9 mouse cellular contexts compared by ENCODE assay signal in genomic region chr4:133046691-133047352, GRCm38 (mm10). TPM values are rescaled to one million over a fixed set of nuclear protein-coding genes. Genes with fewer than 3 reads are reported as not detected.
DNase-seq lines count a peak whose midpoint lies in the region; ATAC-seq and TF ChIP-seq lines count a peak whose summit lies in the region.
"Had no signal": no experiment of that assay in that cellular context is flagged by ENCODE, and none has a peak within 500 bp of the region (broad histone marks: within the 10 kb centered on the region; RNA-seq: fewer than 3 reads in every experiment).

No protein-coding gene starts in this region.

- H3K36me3 ChIP-seq in lung, embryonic 16.5 days (ENCODE audit: control insufficient read depth, insufficient read depth, low read length) = no peaks in the 10 kb centered on the region
- no peaks in the 10 kb centered on the region for H3K36me3 ChIP-seq in forebrain, embryonic 11.5 days (ENCODE audit: control insufficient read depth, insufficient read depth, low read length)
- no peaks in the 10 kb centered on the region for H3K36me3 ChIP-seq in kidney, embryonic 15.5 days

- peak overlapping the region; percentile 21 for H3K9ac ChIP-seq in lung, embryonic 16.5 days (ENCODE audit: low read length)
- H3K9ac ChIP-seq in forebrain, embryonic 11.5 days (ENCODE audit: low read length) = peak overlapping the region; percentile 39
- 0 out of 2 replicates have a peak overlapping the region, but pooled peaks have one; percentile 7 for H3K9ac ChIP-seq in kidney, embryonic 15.5 days

- H3K4me3 ChIP-seq in lung, embryonic 16.5 days (ENCODE audit: low read length) = no peak overlapping the region
- no peak overlapping the region for H3K4me3 ChIP-seq in forebrain, embryonic 11.5 days (ENCODE audit: low read depth, low read length)
- H3K4me3 ChIP-seq in kidney, embryonic 15.5 days (replicated peaks) = no peak overlapping the region
- H3K4me3 ChIP-seq in olfactory bulb, adult 2 months (ENCODE audit: insufficient read depth, low read depth, low read length) = no peak overlapping the region

- no peak for TF ChIP-seq CTCF in olfactory bulb, adult 2 months (IDR thresholded peaks at IDR 0.05; ENCODE audit: insufficient read depth, low read depth, low read length)

- ATAC-seq in lung, embryonic 16.5 days (ENCODE audit: low read depth) = no peak
- peak; percentile 8; the same call in 1 of the 2 replicates for ATAC-seq in forebrain, embryonic 11.5 days (replicated peaks; ENCODE audit: low FRiP score)
- no peak for ATAC-seq in kidney, embryonic 15.5 days (replicated peaks; ENCODE audit: low FRiP score)

- no peaks in the 10 kb centered on the region for H3K9me3 ChIP-seq in lung, embryonic 16.5 days (ENCODE audit: control insufficient read depth, low read length)
- H3K9me3 ChIP-seq in forebrain, embryonic 11.5 days (ENCODE audit: control insufficient read depth, low read length) = no peaks in the 10 kb centered on the region
- no peaks in the 10 kb centered on the region for H3K9me3 ChIP-seq in kidney, embryonic 15.5 days (replicated peaks)

- H3K27me3 ChIP-seq in lung, embryonic 16.5 days (ENCODE audit: control insufficient read depth, insufficient read depth, low read depth, low read length) = no peaks in the 10 kb centered on the region
- H3K27me3 ChIP-seq in forebrain, embryonic 11.5 days (ENCODE audit: control insufficient read depth, insufficient read depth, low read length) = no peaks in the 10 kb centered on the region
- H3K27me3 ChIP-seq in kidney, embryonic 15.5 days = no peaks in the 10 kb centered on the region

- DNase-seq in lung, postnatal 14 days = no peak
- no peak for DNase-seq in forebrain, embryonic 11.5 days (ENCODE audit: low spot score)
- DNase-seq in thymus, adult 18-20 months = no peak
- no peak for DNase-seq in cerebellum, postnatal 36 days
- DNase-seq in spleen, postnatal 14 days (ENCODE audit: low spot score in 2 of 2) = no peak
- DNase-seq: thymus, postnatal 14 days had no signal

- no peak for TF ChIP-seq POLR2A in olfactory bulb, adult 2 months (IDR thresholded peaks at IDR 0.05; ENCODE audit: insufficient read depth, low read depth, low read length)

- peak overlapping the region; percentile 94 for H3K27ac ChIP-seq in lung, embryonic 16.5 days (ENCODE audit: low read length)
- peak overlapping the region; percentile 81 for H3K27ac ChIP-seq in forebrain, embryonic 11.5 days (ENCODE audit: low read depth, low read length)
- H3K27ac ChIP-seq in kidney, embryonic 15.5 days = peak overlapping the region; percentile 95
- H3K27ac ChIP-seq in olfactory bulb, adult 2 months (ENCODE audit: insufficient read depth, low read depth, low read length) = peak overlapping the region; percentile 12

- H3K4me2 ChIP-seq in lung, embryonic 16.5 days (ENCODE audit: low read depth, low read length) = no peak overlapping the region; the same call in 1 of the 2 replicates
- peak overlapping the region; percentile 32 for H3K4me2 ChIP-seq in forebrain, embryonic 11.5 days (ENCODE audit: low read depth, low read length, severe bottlenecking)
- H3K4me2 ChIP-seq in kidney, embryonic 15.5 days = peak overlapping the region; percentile 27

- peaks cover 92% of the 10 kb centered on the region for H3K4me1 ChIP-seq in lung, embryonic 16.5 days (replicated peaks; ENCODE audit: control insufficient read depth, insufficient read depth, low read length)
- peaks cover 61% of the 10 kb centered on the region for H3K4me1 ChIP-seq in forebrain, embryonic 11.5 days (replicated peaks; ENCODE audit: control insufficient read depth, insufficient read depth, low read length)
- peaks cover 100% of the 10 kb centered on the region for H3K4me1 ChIP-seq in kidney, embryonic 15.5 days
- H3K4me1 ChIP-seq in olfactory bulb, adult 2 months (ENCODE audit: control insufficient read depth, insufficient read depth, low read length) = peaks cover 90% of the 10 kb centered on the region

- WGBS in lung, embryonic 16.5 days = 28% methylated on average over 12 of the region's 12 CpGs
- 26% methylated on average over 12 of the region's 12 CpGs for WGBS in forebrain, embryonic 11.5 days
- 24% methylated on average over 12 of the region's 12 CpGs for WGBS in kidney, embryonic 15.5 days
- WGBS in olfactory bulb, adult 2 months = 33% methylated on average over 12 of the region's 12 CpGs

RNA-seq across cellular contexts. Expression of gene Ahdc1, which starts 35.8 kb away (rescaled TPM):
- polyA plus RNA-seq in lung, embryonic 16.5 days (2015; fragmentation: Nextera tagmentation; extraction: Ambion mirVana) = 8.0 and 8.2 TPM in 2 replicates
- 5.5 and 7.5 TPM in 2 replicates for polyA plus RNA-seq in forebrain, embryonic 11.5 days (2014; fragmentation: Nextera tagmentation; extraction: Ambion mirVana)
- polyA plus RNA-seq in kidney, embryonic 15.5 days (2015; fragmentation: Nextera tagmentation; extraction: Ambion mirVana) = 7.4 and 10.1 TPM in 2 replicates
- polyA plus RNA-seq in olfactory bulb, adult 2 months (2012; ENCODE audit: insufficient read depth, insufficient read length, low replicate concordance, missing spikeins) = not detected in 2 replicates

Comparison
In these comparisons a context has a peak if more than half of its experiments do, and no peak if none do; other contexts are left out.
1. H3K27ac ChIP-seq: peak in every context shown above with its lines; median percentile 95 in kidney, embryonic 15.5 days; 94 in lung, embryonic 16.5 days; 81 in forebrain, embryonic 11.5 days; 12 in olfactory bulb, adult 2 months.